Mouse (Mus musculus) adrenal gland, adult 2 months (tissue): ENCODE measurements around the gene Nav3. TPM values are rescaled to one million over a fixed set of nuclear protein-coding genes. Genes with fewer than 3 reads are reported as not detected.

Experiments used
- DNase-seq: peaks from one replicate; pipeline ENCODE4 v3.0.0; 2021
- polyA plus RNA-seq: library from polyadenylated mRNA; depleted of rRNA; stranded (reverse); fragments of >200 nt; gene quantifications from 2 replicates; pipeline ENCODE4 v1.2.3, GENCODE M21; 2012
- total RNA-seq, 2 experiments: library from RNA; stranded (reverse); gene quantifications; 2 replicates each; pipeline ENCODE4 v1.2.3; 2021

Gene Nav3
- total and polyA plus RNA-seq, 3 experiments, result 1.9 to 3.2 (median 2.8) TPM

DNA sequence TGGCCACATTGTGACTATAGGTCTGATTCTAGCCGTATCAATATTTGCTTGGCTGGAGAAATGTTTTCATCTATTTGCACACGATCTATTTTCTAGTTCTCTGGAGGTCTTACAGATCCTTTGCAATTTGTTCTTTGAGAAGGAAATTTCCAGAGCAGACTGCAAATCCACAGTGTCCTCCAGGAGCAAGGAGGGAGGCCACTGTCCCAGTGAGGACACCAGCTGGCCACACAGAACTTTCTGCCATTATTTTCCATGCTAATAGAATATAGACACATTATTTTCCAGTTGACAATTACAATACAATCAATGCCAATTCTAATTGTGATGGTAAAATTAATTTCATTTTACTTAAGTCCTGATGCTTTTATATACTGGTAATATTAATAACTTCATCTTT is 783.1 kb downstream of the Nav3 start:
- no peak for DNase-seq

GRCm38 (mm10) chr10:109667453-109667852 is 788.6 kb downstream of the Nav3 start:
- no peak for DNase-seq

- DNase-seq, result peak; percentile 72
These were observed 791.2 kb downstream of the Nav3 start for GRCm38 (mm10) chr10:109664629-109665317.

GRCm38 (mm10) chr10:109651516-109651915 is 804.5 kb downstream of the Nav3 start:
- DNase-seq, result no peak

- DNase-seq, result no peak
These were observed 812.4 kb downstream of the Nav3 start for GRCm38 (mm10) chr10:109643598-109643997.

DNA sequence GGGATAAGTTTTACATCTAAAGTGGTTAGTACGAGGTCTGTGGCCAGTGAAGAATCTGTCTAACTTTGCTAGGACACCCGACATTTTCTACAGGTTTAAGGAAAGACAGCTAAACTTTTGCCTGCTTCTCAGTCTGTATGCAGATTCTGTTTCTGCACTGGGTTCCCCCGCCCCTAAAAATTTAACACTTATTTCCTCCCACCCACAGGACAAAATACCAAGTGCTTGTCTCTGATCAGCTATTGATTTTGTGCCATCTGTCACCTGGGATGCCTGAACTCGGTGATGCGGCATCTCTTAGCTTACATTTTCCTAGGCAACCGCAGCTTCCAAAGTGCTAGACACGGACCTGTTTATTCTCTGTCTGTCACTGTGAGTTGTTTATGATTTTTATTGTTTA is 814.2 kb downstream of the Nav3 start:
- no peak for DNase-seq

- DNase-seq, result no peak
These were observed 818.3 kb downstream of the Nav3 start for GRCm38 (mm10) chr10:109637702-109638101.
